Mouse (Mus musculus): ENCODE results near the gene Bhlhb9. TPM values are rescaled to one million over a fixed set of nuclear protein-coding genes. Genes with fewer than 3 reads are reported as not detected.
A peak's percentile ranks its signal among the peaks of the same experiment; 100 is the strongest.
"Not testable (repeated sequence)": the region's sequence is repeated elsewhere in the genome, so short reads cannot be mapped to it uniquely, and the experiment has no call there.

The Bhlhb9 gene
- polyA plus RNA-seq, 2 experiments: 5.8 to 8.7 TPM

DNA sequence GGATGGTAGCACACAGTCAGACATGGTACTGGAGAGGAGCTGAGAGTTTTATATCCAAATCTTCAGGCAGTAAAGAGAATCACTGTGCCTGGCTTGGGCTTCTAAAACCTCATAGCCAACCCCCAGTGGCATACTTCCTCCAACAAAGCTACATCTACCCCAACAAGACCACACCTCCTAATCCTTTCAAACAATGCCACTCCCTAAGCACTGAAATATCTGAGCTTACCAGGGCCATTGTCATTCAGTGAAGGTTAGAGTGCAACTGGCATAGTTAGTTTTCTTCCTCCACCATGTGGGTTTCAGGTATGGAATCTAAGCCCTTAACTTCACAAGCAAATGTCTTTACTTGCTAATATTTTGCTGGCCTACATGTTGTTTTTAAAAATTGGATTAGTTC lies 5.9 kb upstream of the Bhlhb9 start:
- H3K36me3 ChIP-seq (replicated peaks; ENCODE audit: control insufficient read depth, insufficient read depth, low read depth): no peaks in the 10 kb centered on the region
- TF ChIP-seq EP300 (IDR thresholded peaks at IDR 0.05; ENCODE audit: low read depth): no peak
- no peak overlapping the region for H3K4me2 ChIP-seq (ENCODE audit: low read depth)
- no peaks in the 10 kb centered on the region for H3K9me3 ChIP-seq (ENCODE audit: control insufficient read depth, low read length)
- ATAC-seq (ENCODE audit: insufficient read depth): no peak
- H3K9ac ChIP-seq (replicated peaks): no peak overlapping the region
- no peak overlapping the region for H3K27ac ChIP-seq
- no peaks in the 10 kb centered on the region for H3K4me1 ChIP-seq (replicated peaks; ENCODE audit: control insufficient read depth in 2 of 2, insufficient read depth in 2 of 2, low read length in 1 of 2)
- no peaks in the 10 kb centered on the region for H3K27me3 ChIP-seq (ENCODE audit: control insufficient read depth, insufficient read depth, low read length)
- H3K4me3 ChIP-seq (ENCODE audit: insufficient read depth in 1 of 2, low read depth in 2 of 2, low read length in 2 of 2): no peak overlapping the region
- no peak for DNase-seq (ENCODE audit: low read depth in 3 of 3, low spot score in 3 of 3)

DNA sequence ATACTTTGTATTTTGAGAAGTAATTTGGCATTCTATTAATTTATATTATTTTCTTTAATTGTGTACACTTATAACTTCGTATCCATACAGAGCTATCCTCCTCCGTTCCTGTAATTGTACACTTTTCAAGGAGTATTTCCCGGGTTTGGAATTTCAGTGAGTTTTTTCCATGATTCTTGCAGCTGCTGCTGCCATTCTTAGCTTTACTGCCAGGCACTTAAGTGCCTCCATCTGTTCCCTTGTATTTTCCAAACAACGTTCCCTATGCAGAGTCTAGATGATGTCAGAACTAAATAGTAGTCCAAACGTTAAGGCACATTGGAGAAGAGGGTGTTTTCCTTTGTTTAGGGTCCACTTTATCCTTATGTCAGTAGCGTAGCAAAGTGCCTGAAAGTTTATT lies 5.1 kb upstream of the Bhlhb9 start:
- Histone ChIP-seq H3K36me3 (replicated peaks; ENCODE audit: control insufficient read depth, insufficient read depth, low read depth) (no peaks in the 10 kb centered on the region), H3K9ac (replicated peaks) (no peak overlapping the region), H3K9me3 (ENCODE audit: control insufficient read depth, low read length) (no peaks in the 10 kb centered on the region), H3K27me3 (ENCODE audit: control insufficient read depth, insufficient read depth, low read length) (no peaks in the 10 kb centered on the region), H3K4me2 (ENCODE audit: low read depth) (no peak overlapping the region), H3K27ac (no peak overlapping the region), H3K4me3 (ENCODE audit: insufficient read depth in 1 of 2, low read depth in 2 of 2, low read length in 2 of 2) (no peak overlapping the region), H3K4me1 (replicated peaks; ENCODE audit: control insufficient read depth in 2 of 2, insufficient read depth in 2 of 2, low read length in 1 of 2) (no peaks in the 10 kb centered on the region)
- no peak for ATAC-seq (ENCODE audit: insufficient read depth)
- no peak for DNase-seq (ENCODE audit: low read depth in 3 of 3, low spot score in 3 of 3)
- TF ChIP-seq CTCF (IDR thresholded peaks at IDR 0.05; ENCODE audit: low read depth) (no peak), EP300 (IDR thresholded peaks at IDR 0.05; ENCODE audit: low read depth) (no peak)
- 64% methylated on average over 6 of the region's 6 CpGs for WGBS (ENCODE audit: insufficient replicate concordance)

DNA sequence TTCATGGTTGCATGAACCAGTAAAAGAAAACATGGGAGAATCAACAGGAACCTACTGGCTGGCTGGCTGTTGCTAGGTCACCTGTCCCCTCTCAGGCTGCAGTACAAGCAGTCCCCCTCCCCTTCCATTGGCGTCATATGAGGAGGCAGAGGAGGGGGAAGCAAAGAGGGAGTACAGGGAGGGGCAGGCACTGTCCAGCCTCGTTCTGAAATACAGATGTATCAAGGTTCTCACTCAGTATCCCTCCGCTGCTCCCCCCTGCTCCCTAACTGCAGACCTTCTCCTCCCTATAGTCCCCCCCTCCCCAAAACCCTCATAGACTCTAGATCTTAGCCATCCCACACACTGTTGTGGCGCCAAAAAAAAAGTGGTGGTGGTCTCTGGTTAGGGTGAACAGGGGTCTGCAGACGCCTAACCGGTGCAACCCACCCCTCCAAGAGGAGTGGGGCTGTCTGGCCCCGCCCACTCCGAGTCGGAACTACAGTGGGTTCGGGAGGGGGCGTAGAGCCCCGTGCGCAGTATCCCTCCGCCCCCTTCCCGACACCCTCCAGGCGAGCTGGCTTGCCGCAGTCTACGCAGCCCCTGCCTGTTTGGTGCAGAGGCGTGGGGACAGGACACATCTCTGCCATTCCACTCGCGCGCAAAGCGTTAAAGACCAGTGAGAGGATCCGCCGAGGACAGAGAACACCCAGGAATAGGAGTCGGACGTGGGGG lies 1.6 kb upstream of the Bhlhb9 start:
- peak overlapping the region; percentile 53 for H3K4me2 ChIP-seq (ENCODE audit: low read depth)
- WGBS (ENCODE audit: insufficient replicate concordance): 8% methylated on average over 22 of the region's 27 CpGs
- not testable (repeated sequence) for H3K9ac ChIP-seq (replicated peaks); H3K27me3 ChIP-seq (ENCODE audit: control insufficient read depth, insufficient read depth, low read length); H3K36me3 ChIP-seq (replicated peaks; ENCODE audit: control insufficient read depth, insufficient read depth, low read depth); DNase-seq (ENCODE audit: low read depth in 3 of 3, low spot score in 3 of 3); H3K27ac ChIP-seq; H3K4me1 ChIP-seq (replicated peaks; ENCODE audit: control insufficient read depth in 2 of 2, insufficient read depth in 2 of 2, low read length in 1 of 2); H3K9me3 ChIP-seq (ENCODE audit: control insufficient read depth, low read length)
- H3K4me3 ChIP-seq (ENCODE audit: insufficient read depth in 1 of 2, low read depth in 2 of 2, low read length in 2 of 2): peak overlapping the region; percentile 41 to 46
- peak; percentile 64 for ATAC-seq (ENCODE audit: insufficient read depth)

DNA sequence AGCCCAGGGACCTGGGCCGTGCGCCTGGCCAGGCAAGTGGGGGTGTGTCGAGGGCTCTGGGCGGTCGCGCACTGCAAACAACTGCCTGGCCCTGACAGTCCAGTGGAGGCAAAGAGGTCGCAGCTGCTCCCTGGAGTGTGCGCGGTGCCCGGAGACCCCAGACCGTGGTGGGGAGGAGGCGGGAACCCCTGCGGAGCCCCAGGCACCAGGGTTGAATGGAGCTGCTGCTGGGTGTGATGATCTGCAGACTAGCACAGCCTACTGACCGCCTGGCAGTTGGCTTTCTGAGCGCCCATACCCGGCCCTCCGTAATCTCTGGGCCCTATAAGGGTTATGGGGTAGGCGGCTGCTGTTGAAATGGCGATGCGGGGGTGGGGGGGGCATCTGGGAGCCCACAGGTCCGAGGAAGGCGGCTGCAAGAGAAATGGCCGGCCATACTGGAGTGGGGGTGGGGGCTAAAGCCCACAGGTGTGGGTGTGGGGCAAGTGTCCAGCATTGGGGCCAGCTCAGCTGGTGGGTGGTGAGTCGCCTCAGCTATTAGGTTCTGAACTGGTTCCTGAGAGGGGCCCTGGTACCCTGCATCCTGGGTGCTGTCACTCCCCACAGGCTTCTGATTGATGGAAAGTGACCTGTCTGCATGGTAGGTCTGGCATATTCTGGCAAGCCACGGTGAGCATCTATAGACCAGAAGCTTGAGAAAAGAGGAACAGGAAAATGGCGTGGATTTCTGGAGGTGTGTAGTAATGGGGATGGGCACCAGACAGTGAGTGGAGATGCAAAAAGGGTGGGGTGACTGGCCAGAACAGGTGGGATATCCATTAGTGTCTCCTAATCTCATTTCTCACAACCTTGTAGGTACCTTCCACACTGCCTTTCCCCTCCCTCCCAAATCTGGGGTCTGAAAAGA lies 836 bp upstream of the Bhlhb9 start:
- not testable (repeated sequence) for H3K27me3 ChIP-seq (ENCODE audit: control insufficient read depth, insufficient read depth, low read length); H3K4me1 ChIP-seq (replicated peaks; ENCODE audit: control insufficient read depth in 2 of 2, insufficient read depth in 2 of 2, low read length in 1 of 2); H3K9ac ChIP-seq (replicated peaks); H3K27ac ChIP-seq; H3K36me3 ChIP-seq (replicated peaks; ENCODE audit: control insufficient read depth, insufficient read depth, low read depth); DNase-seq (ENCODE audit: low read depth in 3 of 3, low spot score in 3 of 3); H3K9me3 ChIP-seq (ENCODE audit: control insufficient read depth, low read length)
- peak overlapping the region; percentile 41 for H3K4me3 ChIP-seq (ENCODE audit: insufficient read depth in 1 of 2, low read depth in 2 of 2, low read length in 2 of 2)
- peak overlapping the region; percentile 53 for H3K4me2 ChIP-seq (ENCODE audit: low read depth)
- 15% methylated on average over 24 of the region's 26 CpGs for WGBS (ENCODE audit: insufficient replicate concordance)
- peak; percentile 53 for ATAC-seq (ENCODE audit: insufficient read depth)

DNA sequence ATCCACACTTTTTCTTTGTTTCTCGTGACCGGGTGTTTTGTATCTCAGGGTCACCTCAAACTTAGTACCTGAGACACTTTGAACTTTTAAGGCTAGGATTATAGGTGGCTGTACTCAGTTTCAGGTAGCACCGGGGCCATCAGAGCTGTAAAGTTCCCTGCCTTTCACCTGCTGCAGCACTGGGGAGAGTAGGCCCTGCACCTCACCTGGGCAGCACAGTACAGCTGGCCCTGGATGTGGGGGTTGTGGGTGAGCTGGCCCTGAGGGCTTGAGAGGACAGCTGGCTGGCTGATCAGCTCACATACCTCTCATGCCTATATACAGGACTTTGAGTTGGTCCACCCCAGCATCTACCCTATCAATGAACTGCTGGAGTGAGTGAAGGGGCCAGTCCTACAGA lies 6.8 kb downstream of the Bhlhb9 start:
- no peak overlapping the region for H3K27ac ChIP-seq
- H3K36me3 ChIP-seq (replicated peaks; ENCODE audit: control insufficient read depth, insufficient read depth, low read depth): no peaks in the 10 kb centered on the region
- no peaks in the 10 kb centered on the region for H3K9me3 ChIP-seq (ENCODE audit: control insufficient read depth, low read length)
- no peak overlapping the region for H3K4me3 ChIP-seq (ENCODE audit: insufficient read depth in 1 of 2, low read depth in 2 of 2, low read length in 2 of 2)
- TF ChIP-seq EP300 (IDR thresholded peaks at IDR 0.05; ENCODE audit: low read depth) (no peak), CTCF (IDR thresholded peaks at IDR 0.05; ENCODE audit: low read depth) (no peak)
- H3K9ac ChIP-seq (replicated peaks): no peak overlapping the region
- H3K4me1 ChIP-seq (replicated peaks; ENCODE audit: control insufficient read depth in 2 of 2, insufficient read depth in 2 of 2, low read length in 1 of 2): no peaks in the 10 kb centered on the region
- H3K4me2 ChIP-seq (ENCODE audit: low read depth): no peak overlapping the region
- WGBS (ENCODE audit: insufficient replicate concordance): 64% methylated on average over 3 of the region's 3 CpGs
- H3K27me3 ChIP-seq (ENCODE audit: control insufficient read depth, insufficient read depth, low read length): no peaks in the 10 kb centered on the region
- DNase-seq (ENCODE audit: low read depth in 3 of 3, low spot score in 3 of 3) (no peak), ATAC-seq (ENCODE audit: insufficient read depth) (no peak)

Data from liver, embryonic 14.5 days (tissue).